Mouse (Mus musculus) kidney, embryonic 14.5 days (tissue): ENCODE measurements at regions not wholly inside any gene's neighbourhood (a gene's known extent, or its start where the extent isn't known, plus 50 kb on each side); places are given as distances from the start of the nearest gene placed in this dataset.

Experiments used
- ATAC-seq: fragments of 200-750 bp; cut with Nextera tagmentation; 2 replicates; pipeline ENCODE4 v1.8.0; 2017; ENCODE audit warnings: moderate number of reproducible peaks, mild to moderate bottlenecking, moderate TSS enrichment, moderate library complexity; ENCODE audit not compliant: low FRiP score, low TSS enrichment
- H3K27ac ChIP-seq: fragments of 300-500 bp; sonication (generic); 2 replicates; pipeline ENCODE4 v1.5.1; 2014; ENCODE audit warnings: low read depth, mild to moderate bottlenecking, low read length, moderate library complexity, mixed read lengths
- H3K27me3 ChIP-seq: fragments of 300-500 bp; sonication (generic); 2 replicates; pipeline ENCODE4 v1.6.1; 2014; ENCODE audit warnings: mild to moderate bottlenecking, low read length; ENCODE audit not compliant: control insufficient read depth, insufficient read depth
- H3K36me3 ChIP-seq: fragments of 300-500 bp; sonication (generic); 2 replicates; pipeline ENCODE4 v1.6.1; 2014; ENCODE audit warnings: low read length, mixed read lengths; ENCODE audit not compliant: control insufficient read depth, insufficient read depth
- H3K4me1 ChIP-seq: fragments of 300-500 bp; sonication (generic); 2 replicates; pipeline ENCODE4 v1.6.1; 2014; ENCODE audit warnings: low read length, mixed read lengths; ENCODE audit not compliant: control insufficient read depth, insufficient read depth
- H3K4me2 ChIP-seq: fragments of 300-500 bp; sonication (generic); replicated peaks from 2 replicates; pipeline ENCODE4 v1.6.1; 2014; ENCODE audit warnings: low read depth, mild to moderate bottlenecking, low read length
- H3K4me3 ChIP-seq: fragments of 300-500 bp; sonication (generic); 2 replicates; pipeline ENCODE4 v1.5.1; 2014; ENCODE audit warnings: mild to moderate bottlenecking, low read length
- H3K9ac ChIP-seq: fragments of 300-500 bp; sonication (generic); 2 replicates; pipeline ENCODE4 v1.6.1; 2014; ENCODE audit warnings: low read depth, mild to moderate bottlenecking, low read length, moderate library complexity
- H3K9me3 ChIP-seq: fragments of 300-500 bp; sonication (generic); 2 replicates; pipeline ENCODE4 v1.6.1; 2016; ENCODE audit warnings: low read length; ENCODE audit not compliant: control insufficient read depth
- WGBS: fragments of 180-500 bp; shearing (Covaris S2); extraction: QIAGEN DNeasy Blood & Tissue Kit; methylation state at CpG from one replicate; pipeline ENCODE4 v1.1.7; 2014; 5-methylcytosine and 5-hydroxymethylcytosine counted together

GRCm38 (mm10) chr9:63861418-63861817, 103.6 kb upstream of the Smad3 start:
- Histone ChIP-seq H3K4me3 (no peak overlapping the region), H3K27ac (no peak overlapping the region), H3K9me3 (no peaks in the 10 kb centered on the region), H3K4me1 (peaks cover 6% of the 10 kb centered on the region; the same call in 1 of the 2 replicates), H3K4me2 (no peak overlapping the region), H3K36me3 (no peaks in the 10 kb centered on the region), H3K9ac (no peak overlapping the region), H3K27me3 (no peaks in the 10 kb centered on the region)
- 48% methylated on average over 4 of the region's 4 CpGs for WGBS
- ATAC-seq, result no peak

- H3K9ac ChIP-seq, result no peak overlapping the region
- peaks cover 8% of the 10 kb centered on the region; the same call in 1 of the 2 replicates for H3K4me1 ChIP-seq
- no peaks in the 10 kb centered on the region for H3K27me3 ChIP-seq
- H3K9me3 ChIP-seq, result no peaks in the 10 kb centered on the region
- no peak overlapping the region for H3K27ac ChIP-seq
- WGBS, result 87% methylated on average over 2 of the region's 2 CpGs
- no peaks in the 10 kb centered on the region for H3K36me3 ChIP-seq
- H3K4me2 ChIP-seq, result no peak overlapping the region
- no peak overlapping the region for H3K4me3 ChIP-seq
- no peak for ATAC-seq
Observed at GRCm38 (mm10) chr9:63860196-63860595, 102.4 kb upstream of the Smad3 start.

- no peak overlapping the region for H3K9ac ChIP-seq
- WGBS, result 62% methylated on average over 9 of the region's 9 CpGs
- no peaks in the 10 kb centered on the region for H3K9me3 ChIP-seq
- no peak overlapping the region for H3K4me3 ChIP-seq
- no peak overlapping the region for H3K4me2 ChIP-seq
- 0 out of 2 replicates have a peak overlapping the region, but pooled peaks have one; percentile 51 for H3K27ac ChIP-seq
- H3K36me3 ChIP-seq, result no peaks in the 10 kb centered on the region
- H3K27me3 ChIP-seq, result no peaks in the 10 kb centered on the region
- peaks cover 11% of the 10 kb centered on the region; the same call in 1 of the 2 replicates for H3K4me1 ChIP-seq
- no peak for ATAC-seq
Observed at GRCm38 (mm10) chr9:63856065-63856736, 98.4 kb upstream of the Smad3 start.

- no peak for ATAC-seq
- no peaks in the 10 kb centered on the region for H3K9me3 ChIP-seq
- H3K4me1 ChIP-seq, result peaks cover 9% of the 10 kb centered on the region; the same call in 1 of the 2 replicates
- H3K4me3 ChIP-seq, result no peak overlapping the region
- no peaks in the 10 kb centered on the region for H3K36me3 ChIP-seq
- H3K27me3 ChIP-seq, result no peaks in the 10 kb centered on the region
- H3K27ac ChIP-seq, result no peak overlapping the region
- WGBS, result 36% methylated on average over 12 of the region's 12 CpGs
- H3K4me2 ChIP-seq, result no peak overlapping the region
- H3K9ac ChIP-seq, result no peak overlapping the region
Observed at GRCm38 (mm10) chr9:63851809-63852208, 94.0 kb upstream of the Smad3 start.

- Histone ChIP-seq H3K4me3 (no peak overlapping the region), H3K36me3 (no peaks in the 10 kb centered on the region), H3K4me2 (no peak overlapping the region), H3K27ac (no peak overlapping the region), H3K4me1 (0 out of 2 replicates have a peak, but pooled peaks cover 3% of the 10 kb centered on the region), H3K9ac (no peak overlapping the region), H3K27me3 (no peaks in the 10 kb centered on the region), H3K9me3 (no peaks in the 10 kb centered on the region)
- WGBS, result 81% methylated on average over 2 of the region's 2 CpGs
- no peak for ATAC-seq
Observed at GRCm38 (mm10) chr9:63850316-63850693, 92.5 kb upstream of the Smad3 start.

GRCm38 (mm10) chr9:63849564-63850315, 91.9 kb upstream of the Smad3 start:
- no peak overlapping the region for H3K9ac ChIP-seq
- H3K27ac ChIP-seq, result no peak overlapping the region
- 79% methylated on average over 12 of the region's 12 CpGs for WGBS
- no peak for ATAC-seq
- no peaks in the 10 kb centered on the region for H3K36me3 ChIP-seq
- H3K4me2 ChIP-seq, result no peak overlapping the region
- H3K4me3 ChIP-seq, result no peak overlapping the region
- no peaks in the 10 kb centered on the region for H3K27me3 ChIP-seq
- no peaks in the 10 kb centered on the region for H3K9me3 ChIP-seq
- 0 out of 2 replicates have a peak, but pooled peaks cover 3% of the 10 kb centered on the region for H3K4me1 ChIP-seq

GRCm38 (mm10) chr9:63843883-63844485, 86.2 kb upstream of the Smad3 start:
- H3K36me3 ChIP-seq, result no peaks in the 10 kb centered on the region
- no peaks in the 10 kb centered on the region for H3K4me1 ChIP-seq
- H3K4me3 ChIP-seq, result no peak overlapping the region
- H3K9me3 ChIP-seq, result no peaks in the 10 kb centered on the region
- H3K27ac ChIP-seq, result no peak overlapping the region
- 35% methylated on average over 10 of the region's 10 CpGs for WGBS
- no peak overlapping the region for H3K9ac ChIP-seq
- peaks cover 3% of the 10 kb centered on the region for H3K27me3 ChIP-seq
- H3K4me2 ChIP-seq, result no peak overlapping the region
- ATAC-seq, result 0 out of 2 replicates have a peak, but pooled peaks have one; percentile 15

GRCm38 (mm10) chr9:63843431-63843830, 85.6 kb upstream of the Smad3 start:
- no peaks in the 10 kb centered on the region for H3K4me1 ChIP-seq
- no peak overlapping the region for H3K27ac ChIP-seq
- no peak overlapping the region for H3K9ac ChIP-seq
- no peak overlapping the region for H3K4me3 ChIP-seq
- 54% methylated on average over 2 of the region's 2 CpGs for WGBS
- ATAC-seq, result 0 out of 2 replicates have a peak, but pooled peaks have one; percentile 44
- H3K27me3 ChIP-seq, result peaks cover 3% of the 10 kb centered on the region
- no peaks in the 10 kb centered on the region for H3K9me3 ChIP-seq
- H3K36me3 ChIP-seq, result no peaks in the 10 kb centered on the region
- no peak overlapping the region for H3K4me2 ChIP-seq

- no peaks in the 10 kb centered on the region for H3K36me3 ChIP-seq
- H3K4me3 ChIP-seq, result no peak overlapping the region
- H3K4me1 ChIP-seq, result peaks cover 12% of the 10 kb centered on the region
- H3K4me2 ChIP-seq, result no peak overlapping the region
- ATAC-seq, result no peak
- no peak overlapping the region for H3K27ac ChIP-seq
- WGBS, result 85% methylated on average over 14 of the region's 14 CpGs
- no peak overlapping the region for H3K9ac ChIP-seq
- H3K9me3 ChIP-seq, result no peaks in the 10 kb centered on the region
- H3K27me3 ChIP-seq, result peaks cover 3% of the 10 kb centered on the region
Observed at GRCm38 (mm10) chr9:63841102-63841501, 83.3 kb upstream of the Smad3 start.
